Mouse (Mus musculus): ENCODE measurements around the gene Tdpoz5.
"Not testable (repeated sequence)": the region's sequence is repeated elsewhere in the genome, so short reads cannot be mapped to it uniquely, and the experiment has no call there.

- not testable (repeated sequence) for TF ChIP-seq CTCF (IDR thresholded peaks at IDR 0.05; ENCODE audit: borderline replicate concordance, insufficient read depth, low read depth, low read length); POLR2A (IDR thresholded peaks at IDR 0.05; ENCODE audit: borderline replicate concordance, insufficient read depth, low read length)
Observed at GRCm38 (mm10) chr3:93943443-93943842, 17.7 kb downstream of the Tdpoz5 start, which contains the start of gene Gm9117.
